Mouse (Mus musculus) stomach, postnatal 0 days (tissue): Measurements from ENCODE around the gene Bptf.

Source experiments
- CTCF ChIP-seq: IDR thresholded peaks from 2 replicates; pipeline ENCODE4 v1.5.1; 2016; ENCODE audit warnings: antibody characterized with exemption, low read depth, mild to moderate bottlenecking, moderate library complexity
- EP300 ChIP-seq: optimal IDR thresholded peaks from 2 replicates; pipeline ENCODE3; 2016; ENCODE audit warnings: antibody characterized with exemption

DNA sequence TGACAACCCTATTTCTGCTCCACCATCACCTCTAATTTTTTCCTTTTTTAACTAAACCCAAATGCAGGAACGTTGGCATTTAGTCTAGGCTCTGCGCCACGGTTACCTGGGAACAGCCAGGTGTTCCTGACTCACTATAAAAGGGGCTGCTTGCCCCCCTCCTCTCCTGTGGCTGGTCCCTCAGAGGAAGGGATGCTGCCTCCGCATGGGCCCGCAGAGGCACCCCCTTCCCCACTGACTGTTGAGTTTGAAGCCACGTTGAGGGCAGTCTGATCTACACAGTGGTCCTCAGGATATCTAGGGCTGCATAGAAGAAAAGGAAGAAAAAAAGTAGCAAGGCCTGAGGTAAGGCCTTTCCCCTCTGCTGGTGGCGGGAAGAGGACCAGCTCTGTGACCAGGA, 120.8 kb downstream of the Bptf start:
- TF ChIP-seq CTCF (no peak), EP300 (no peak)
